Mouse (Mus musculus): Measurements from ENCODE around the gene Vav2. TPM values are rescaled to one million over a fixed set of nuclear protein-coding genes. Genes with fewer than 3 reads are reported as not detected.
A peak's percentile ranks its signal among the peaks of the same experiment; 100 is the strongest.

Gene Vav2
- polyA plus RNA-seq, 1 experiment from 2014 or later, result 5.8 TPM

DNA sequence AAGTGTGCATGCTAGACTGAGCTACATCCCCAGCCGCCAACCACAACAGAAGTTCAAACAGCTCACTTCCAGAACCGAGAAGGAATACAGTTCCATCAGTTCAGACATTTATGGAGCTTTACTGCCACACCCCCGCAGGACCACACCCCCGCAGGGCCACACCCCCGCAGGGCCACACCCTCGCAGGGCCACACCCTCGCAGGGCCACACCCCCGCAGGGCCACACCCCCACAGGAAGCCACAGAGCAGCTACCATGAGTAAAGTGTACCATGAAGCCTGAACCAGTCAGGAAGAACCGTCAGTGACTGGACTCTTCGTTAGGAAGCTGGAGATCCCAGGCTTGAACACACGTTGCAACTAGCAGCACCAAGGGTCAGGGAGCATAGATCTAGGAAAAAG is 11.4 kb upstream of the Vav2 start:
- no peaks in the 10 kb centered on the region for H3K9me3 ChIP-seq (replicated peaks)
- peaks cover 21% of the 10 kb centered on the region for H3K4me1 ChIP-seq
- no peak overlapping the region for H3K4me3 ChIP-seq (replicated peaks)
- no peak overlapping the region for H3K9ac ChIP-seq
- H3K4me2 ChIP-seq (replicated peaks), result no peak overlapping the region
- WGBS, result 21% methylated on average over 11 of the region's 11 CpGs
- no peaks in the 10 kb centered on the region for H3K36me3 ChIP-seq
- no peak for ATAC-seq (ENCODE audit: insufficient number of reproducible peaks, low FRiP score, low TSS enrichment, low read depth)
- no peaks in the 10 kb centered on the region for H3K27me3 ChIP-seq
- H3K27ac ChIP-seq (replicated peaks), result no peak overlapping the region

DNA sequence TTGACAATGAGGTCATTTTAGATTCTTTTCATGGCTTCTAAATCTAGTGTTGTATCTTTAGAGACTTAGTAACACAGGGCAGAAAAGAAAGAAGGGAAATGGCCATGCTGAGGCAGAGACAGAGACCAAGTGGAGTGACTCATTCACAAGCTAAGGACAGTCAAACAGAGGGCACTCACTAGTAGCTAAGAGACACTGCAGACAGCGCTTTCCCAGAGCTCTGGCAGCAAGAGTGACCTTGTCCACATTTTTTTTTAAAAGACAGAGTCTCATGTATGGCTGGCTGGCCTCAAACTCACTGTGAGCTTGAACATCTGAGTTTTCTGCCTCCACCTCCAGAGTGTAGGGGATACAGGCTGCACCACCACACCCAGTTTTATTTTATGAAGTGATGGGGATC is 11.0 kb upstream of the Vav2 start:
- WGBS, result 81% methylated on average over 1 of the region's 1 CpGs
- H3K9me3 ChIP-seq (replicated peaks), result no peaks in the 10 kb centered on the region

DNA sequence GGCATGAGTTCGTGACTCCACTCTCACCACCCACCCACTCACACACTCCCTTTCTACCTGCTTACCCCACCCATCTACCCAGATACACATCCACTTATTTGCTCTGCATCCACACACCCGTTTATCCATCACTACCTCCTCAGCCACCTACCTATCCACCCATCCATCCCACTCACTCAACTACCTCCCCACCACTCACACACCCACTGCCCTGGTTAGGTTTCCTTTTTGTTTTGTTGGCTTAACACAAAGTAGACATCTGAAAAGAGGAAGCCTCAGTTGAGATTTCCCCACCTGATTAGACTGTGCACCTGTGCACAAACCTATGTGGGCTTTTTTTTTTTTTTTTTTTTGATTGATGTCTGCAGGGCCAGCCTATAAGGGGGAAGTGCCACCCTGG is 5.8 kb upstream of the Vav2 start:
- H3K4me1 ChIP-seq, result peaks cover 5% of the 10 kb centered on the region
- no peak overlapping the region for H3K4me3 ChIP-seq (replicated peaks)
- 72% methylated on average over 2 of the region's 2 CpGs for WGBS
- no peak overlapping the region for H3K27ac ChIP-seq (replicated peaks)
- no peak overlapping the region for H3K9ac ChIP-seq
- no peaks in the 10 kb centered on the region for H3K27me3 ChIP-seq
- no peak for ATAC-seq (ENCODE audit: insufficient number of reproducible peaks, low FRiP score, low TSS enrichment, low read depth)
- H3K4me2 ChIP-seq (replicated peaks), result no peak overlapping the region
- no peaks in the 10 kb centered on the region for H3K9me3 ChIP-seq (replicated peaks)
- no peaks in the 10 kb centered on the region for H3K36me3 ChIP-seq

More for the DNA sequence above, 11.0 kb upstream of the Vav2 start:
- Histone ChIP-seq H3K4me3 (replicated peaks) (no peak overlapping the region), H3K4me2 (replicated peaks) (no peak overlapping the region), H3K27me3 (no peaks in the 10 kb centered on the region), H3K9ac (no peak overlapping the region), H3K27ac (replicated peaks) (no peak overlapping the region), H3K36me3 (no peaks in the 10 kb centered on the region), H3K4me1 (peaks cover 17% of the 10 kb centered on the region)
- no peak for ATAC-seq (ENCODE audit: insufficient number of reproducible peaks, low FRiP score, low TSS enrichment, low read depth)

DNA sequence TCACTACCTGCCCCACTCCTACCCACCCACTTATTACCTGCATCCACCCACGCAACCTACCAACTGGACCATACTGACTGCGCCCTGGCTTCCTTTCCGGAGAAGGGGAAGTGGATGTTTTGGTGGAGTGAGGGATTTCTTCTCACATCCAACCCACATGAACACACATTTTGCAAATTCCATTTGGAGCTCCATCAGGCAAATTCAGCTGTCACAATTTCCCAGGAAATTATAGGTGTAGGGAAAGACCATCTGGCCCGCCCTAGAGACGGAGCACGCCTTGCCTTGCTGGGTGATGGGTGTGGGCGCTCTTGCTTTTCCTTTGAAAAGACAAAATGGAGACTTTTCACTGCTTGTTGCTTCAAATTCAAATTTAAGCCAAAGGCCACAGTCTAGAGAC is 3.8 kb upstream of the Vav2 start:
- no peaks in the 10 kb centered on the region for H3K36me3 ChIP-seq
- H3K4me3 ChIP-seq (replicated peaks), result no peak overlapping the region
- no peaks in the 10 kb centered on the region for H3K9me3 ChIP-seq (replicated peaks)
- H3K4me1 ChIP-seq, result peaks cover 14% of the 10 kb centered on the region
- no peak for ATAC-seq (ENCODE audit: insufficient number of reproducible peaks, low FRiP score, low TSS enrichment, low read depth)
- no peak overlapping the region for H3K4me2 ChIP-seq (replicated peaks)
- H3K9ac ChIP-seq, result no peak overlapping the region
- H3K27me3 ChIP-seq, result no peaks in the 10 kb centered on the region
- no peak overlapping the region for H3K27ac ChIP-seq (replicated peaks)
- 85% methylated on average over 7 of the region's 7 CpGs for WGBS

DNA sequence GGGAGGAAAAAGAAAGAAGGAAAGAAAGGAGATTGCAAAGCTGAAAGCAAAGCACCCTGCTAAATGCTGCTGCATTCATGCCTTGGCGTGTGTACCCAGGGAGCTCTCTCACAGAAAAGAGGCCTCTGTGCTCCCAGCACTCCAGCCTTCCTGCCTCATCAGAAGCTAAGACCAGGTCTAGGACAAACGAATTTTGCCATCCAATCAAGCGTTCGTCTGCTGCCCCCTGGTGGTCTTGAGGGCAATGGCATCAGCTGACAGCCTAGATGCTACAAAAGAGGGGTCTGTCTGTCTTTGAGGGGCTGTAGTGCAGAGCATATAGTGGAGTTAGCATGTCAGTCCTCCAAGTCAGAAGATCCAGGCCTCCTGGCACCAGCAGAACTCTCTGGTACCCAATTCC is 1.2 kb upstream of the Vav2 start:
- Histone ChIP-seq H3K9ac (no peak overlapping the region), H3K4me3 (replicated peaks) (no peak overlapping the region), H3K36me3 (no peaks in the 10 kb centered on the region), H3K4me1 (peaks cover 34% of the 10 kb centered on the region), H3K9me3 (replicated peaks) (no peaks in the 10 kb centered on the region), H3K27ac (replicated peaks) (0 out of 2 replicates have a peak overlapping the region, but pooled peaks have one; percentile 17), H3K4me2 (replicated peaks) (peak overlapping the region; percentile 10; the same call in 1 of the 2 replicates), H3K27me3 (no peaks in the 10 kb centered on the region)
- no peak for ATAC-seq (ENCODE audit: insufficient number of reproducible peaks, low FRiP score, low TSS enrichment, low read depth)
- WGBS, result 1% methylated on average over 4 of the region's 4 CpGs

DNA sequence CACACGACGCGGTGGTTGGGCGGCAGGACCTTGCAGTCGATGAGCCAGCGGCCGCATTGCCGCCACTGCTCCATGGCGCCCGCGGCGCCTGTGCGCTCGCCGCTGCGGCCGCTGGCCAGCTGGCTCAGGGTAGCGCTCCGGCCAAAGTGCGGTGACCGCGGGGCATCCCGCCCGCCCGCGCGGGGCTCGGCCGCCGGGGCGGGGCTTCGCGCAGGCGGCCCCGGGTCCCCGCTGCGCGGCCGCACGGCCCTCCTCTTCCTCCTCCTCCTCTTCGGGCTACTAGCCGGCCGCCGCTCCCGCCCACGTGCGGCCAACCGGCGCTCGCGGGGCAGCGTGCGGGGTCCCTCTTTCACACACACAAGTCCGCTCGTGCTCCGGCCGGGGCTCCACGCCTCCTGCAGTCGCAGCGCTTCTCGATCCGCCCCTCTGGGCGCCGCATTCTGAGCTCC is 403 bp downstream of the Vav2 start:
- no peaks in the 10 kb centered on the region for H3K27me3 ChIP-seq
- ATAC-seq (ENCODE audit: insufficient number of reproducible peaks, low FRiP score, low TSS enrichment, low read depth), result peak; percentile 25
- H3K9me3 ChIP-seq (replicated peaks), result no peaks in the 10 kb centered on the region
- peak overlapping the region; percentile 75 for H3K27ac ChIP-seq (replicated peaks)
- peak overlapping the region; percentile 64 for H3K9ac ChIP-seq
- H3K36me3 ChIP-seq, result no peaks in the 10 kb centered on the region
- WGBS, result under 1% methylated on average over 53 of the region's 64 CpGs
- peak overlapping the region; percentile 73 for H3K4me3 ChIP-seq (replicated peaks)
- H3K4me1 ChIP-seq, result peaks cover 47% of the 10 kb centered on the region
- H3K4me2 ChIP-seq (replicated peaks), result peak overlapping the region; percentile 97

DNA sequence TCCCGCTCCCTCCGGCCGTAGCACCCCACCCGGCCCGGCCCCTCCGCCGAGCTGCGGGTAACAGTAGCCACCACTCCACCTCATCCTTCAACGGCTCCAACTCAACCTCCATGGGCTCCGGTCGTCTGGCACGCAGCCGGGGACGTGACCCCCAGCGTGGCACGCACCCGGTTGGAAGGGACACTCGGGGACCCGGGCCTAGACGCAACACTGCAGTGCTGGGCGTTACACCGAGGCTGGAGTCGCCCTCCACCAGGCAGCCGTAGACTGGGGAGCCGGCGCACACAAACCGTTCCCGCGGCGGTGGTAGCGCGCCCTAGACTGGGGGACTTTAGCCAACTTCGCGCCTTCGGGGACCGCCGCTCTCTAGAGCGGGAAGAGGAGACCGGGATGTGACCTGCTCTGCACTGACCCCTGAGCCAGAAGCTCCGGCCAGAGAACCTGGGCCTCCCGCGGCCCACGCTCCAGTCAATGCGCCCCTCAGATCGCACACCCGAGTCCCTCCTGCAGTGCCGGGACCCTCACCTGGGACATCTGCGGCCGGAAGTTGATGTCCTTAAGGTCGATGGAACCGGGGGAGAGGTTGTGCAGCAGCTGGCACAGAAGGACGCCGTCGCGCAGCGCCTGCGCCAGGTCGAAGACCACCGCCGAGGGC is 955 bp downstream of the Vav2 start:
- peak overlapping the region; percentile 75; the same call in 1 of the 2 replicates for H3K27ac ChIP-seq (replicated peaks)
- H3K36me3 ChIP-seq, result no peaks in the 10 kb centered on the region
- peak overlapping the region; percentile 97 for H3K4me2 ChIP-seq (replicated peaks)
- no peaks in the 10 kb centered on the region for H3K9me3 ChIP-seq (replicated peaks)
- peak overlapping the region; percentile 73 for H3K4me3 ChIP-seq (replicated peaks)
- peaks cover 52% of the 10 kb centered on the region for H3K4me1 ChIP-seq
- no peaks in the 10 kb centered on the region for H3K27me3 ChIP-seq
- H3K9ac ChIP-seq, result peak overlapping the region; percentile 64
- ATAC-seq (ENCODE audit: insufficient number of reproducible peaks, low FRiP score, low TSS enrichment, low read depth), result peak; percentile 9; the same call in 1 of the 2 replicates
- WGBS, result under 1% methylated on average over 55 of the region's 60 CpGs

DNA sequence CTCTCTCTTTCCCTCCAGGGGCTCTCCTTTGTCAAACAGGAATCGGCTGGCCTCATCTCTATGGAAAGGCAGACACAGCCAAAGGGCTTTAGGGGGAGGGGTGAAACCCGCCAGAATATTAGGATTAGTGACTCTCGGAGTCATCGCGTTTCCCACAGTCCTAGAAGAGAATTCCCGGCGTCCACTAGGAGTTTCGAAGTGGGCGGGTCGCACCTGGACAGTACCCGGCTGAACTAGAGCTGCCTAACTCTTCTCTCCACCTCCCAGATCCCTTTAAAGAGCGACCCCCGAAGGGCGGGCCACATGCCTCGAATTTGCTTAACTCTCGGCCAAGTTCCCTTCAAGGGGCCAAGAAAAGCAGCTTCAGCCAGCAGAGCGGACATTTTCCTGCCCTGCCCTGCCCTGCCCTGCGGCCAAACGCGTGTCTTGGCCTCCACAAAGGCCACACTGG is 1.6 kb downstream of the Vav2 start:
- WGBS, result 2% methylated on average over 20 of the region's 20 CpGs
- ATAC-seq (ENCODE audit: insufficient number of reproducible peaks, low FRiP score, low TSS enrichment, low read depth), result no peak
- Histone ChIP-seq H3K27ac (replicated peaks) (0 out of 2 replicates have a peak overlapping the region, but pooled peaks have one; percentile 1), H3K27me3 (no peaks in the 10 kb centered on the region), H3K9ac (peak overlapping the region; percentile 64; the same call in 1 of the 2 replicates), H3K9me3 (replicated peaks) (no peaks in the 10 kb centered on the region), H3K4me3 (replicated peaks) (peak overlapping the region; percentile 73), H3K36me3 (no peaks in the 10 kb centered on the region), H3K4me2 (replicated peaks) (peak overlapping the region; percentile 97), H3K4me1 (peaks cover 52% of the 10 kb centered on the region)

DNA sequence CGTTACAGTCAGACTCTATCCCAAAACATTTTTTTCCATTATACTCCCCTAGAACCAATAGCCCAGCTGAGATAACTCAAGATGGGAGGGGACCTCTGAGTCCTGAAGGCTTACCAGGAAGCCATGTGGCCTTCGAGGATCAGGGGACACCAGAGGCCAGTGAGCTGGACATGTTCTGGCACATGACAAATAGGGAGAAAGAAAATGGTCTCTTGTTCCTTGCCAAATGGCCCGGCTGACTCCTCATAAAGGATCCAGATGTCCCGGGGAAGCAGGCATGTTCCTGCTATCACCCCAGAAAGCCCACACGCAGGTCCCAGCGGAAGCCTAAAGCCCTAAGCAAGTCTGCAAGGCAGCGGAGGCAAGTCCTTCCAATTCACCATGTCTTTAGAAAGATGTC is 3.2 kb downstream of the Vav2 start:
- Histone ChIP-seq H3K27ac (replicated peaks) (no peak overlapping the region), H3K4me1 (peaks cover 66% of the 10 kb centered on the region), H3K4me2 (replicated peaks) (no peak overlapping the region)

DNA sequence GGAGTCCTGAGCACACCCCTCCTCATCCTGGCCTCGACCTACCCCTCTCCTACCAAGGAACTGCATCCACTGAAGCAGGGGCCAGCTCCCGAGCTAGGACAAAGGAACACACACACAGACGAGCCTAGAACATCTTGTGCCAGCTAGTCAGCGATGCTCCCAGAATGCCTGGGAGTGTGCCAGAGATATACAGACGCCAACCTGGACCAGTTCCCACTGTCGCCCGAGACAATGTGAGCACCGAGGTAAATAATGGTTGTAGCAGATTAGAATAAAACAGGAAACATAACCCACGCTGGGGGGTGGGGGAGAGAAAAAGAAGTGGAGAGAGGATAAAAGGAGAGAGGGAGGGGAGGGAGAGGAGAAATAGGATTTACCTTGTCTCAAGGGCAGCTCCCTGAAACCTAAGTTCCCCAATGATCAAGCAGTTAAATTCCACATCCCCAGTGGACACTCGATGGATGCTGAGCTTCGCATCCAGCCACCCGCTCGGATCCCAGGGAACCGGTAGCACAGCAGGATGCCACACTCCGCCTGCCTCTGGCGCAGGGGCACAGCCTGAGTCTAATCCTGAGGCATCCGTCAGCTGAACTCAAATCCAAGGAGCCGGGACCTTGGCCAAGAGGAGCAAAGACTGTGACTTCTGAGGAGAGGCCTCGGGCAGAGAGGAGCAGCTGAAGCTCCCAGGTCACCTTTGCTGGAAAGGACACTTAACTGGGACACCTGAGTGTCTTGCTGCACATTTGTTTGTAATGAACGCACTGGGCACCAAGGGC is 5.4 kb downstream of the Vav2 start:
- WGBS, result 55% methylated on average over 20 of the region's 20 CpGs
- ATAC-seq (ENCODE audit: insufficient number of reproducible peaks, low FRiP score, low TSS enrichment, low read depth), result no peak

More for the DNA sequence above, 3.2 kb downstream of the Vav2 start:
- Histone ChIP-seq H3K36me3 (no peaks in the 10 kb centered on the region), H3K9ac (no peak overlapping the region), H3K4me3 (replicated peaks) (no peak overlapping the region), H3K27me3 (no peaks in the 10 kb centered on the region), H3K9me3 (replicated peaks) (no peaks in the 10 kb centered on the region)
- 72% methylated on average over 7 of the region's 7 CpGs for WGBS
- no peak for ATAC-seq (ENCODE audit: insufficient number of reproducible peaks, low FRiP score, low TSS enrichment, low read depth)

DNA sequence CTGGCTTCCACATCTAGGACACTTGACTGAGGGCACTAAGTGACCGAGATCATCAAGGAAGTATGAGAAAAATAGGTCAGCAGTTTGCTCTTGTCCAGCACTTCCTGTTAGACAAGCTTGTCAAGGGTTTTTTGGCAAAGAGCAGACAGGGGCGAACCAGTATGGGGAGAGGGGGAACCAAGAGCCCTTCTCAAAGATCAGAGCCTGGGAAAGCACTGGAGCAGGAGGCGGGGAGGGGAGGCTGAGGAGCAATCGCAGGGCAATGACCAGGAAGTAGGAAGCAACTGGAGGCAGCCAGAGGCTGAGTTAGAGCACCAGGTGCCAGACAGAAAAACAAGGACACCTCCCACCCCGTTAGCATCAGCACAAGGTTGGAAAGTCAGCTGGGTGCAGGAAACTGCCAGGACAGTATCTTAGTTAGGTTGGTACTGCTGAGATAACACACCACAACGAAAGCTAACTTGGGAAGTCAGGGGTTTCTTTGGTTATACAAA is 8.2 kb downstream of the Vav2 start:
- Histone ChIP-seq H3K9me3 (replicated peaks) (no peaks in the 10 kb centered on the region), H3K27me3 (no peaks in the 10 kb centered on the region), H3K27ac (replicated peaks) (no peak overlapping the region), H3K4me2 (replicated peaks) (no peak overlapping the region), H3K36me3 (no peaks in the 10 kb centered on the region), H3K4me3 (replicated peaks) (no peak overlapping the region), H3K4me1 (peaks cover 74% of the 10 kb centered on the region), H3K9ac (no peak overlapping the region)
- ATAC-seq (ENCODE audit: insufficient number of reproducible peaks, low FRiP score, low TSS enrichment, low read depth), result no peak
- WGBS, result 34% methylated on average over 6 of the region's 6 CpGs

More for the DNA sequence above, 5.4 kb downstream of the Vav2 start:
- H3K9me3 ChIP-seq (replicated peaks), result no peaks in the 10 kb centered on the region
- no peak overlapping the region for H3K9ac ChIP-seq
- H3K27me3 ChIP-seq, result no peaks in the 10 kb centered on the region
- no peaks in the 10 kb centered on the region for H3K36me3 ChIP-seq
- H3K4me2 ChIP-seq (replicated peaks), result no peak overlapping the region
- no peak overlapping the region for H3K4me3 ChIP-seq (replicated peaks)
- no peak overlapping the region; the same call in 1 of the 2 replicates for H3K27ac ChIP-seq (replicated peaks)
- H3K4me1 ChIP-seq, result peaks cover 66% of the 10 kb centered on the region
